In the genomic region with DNA sequence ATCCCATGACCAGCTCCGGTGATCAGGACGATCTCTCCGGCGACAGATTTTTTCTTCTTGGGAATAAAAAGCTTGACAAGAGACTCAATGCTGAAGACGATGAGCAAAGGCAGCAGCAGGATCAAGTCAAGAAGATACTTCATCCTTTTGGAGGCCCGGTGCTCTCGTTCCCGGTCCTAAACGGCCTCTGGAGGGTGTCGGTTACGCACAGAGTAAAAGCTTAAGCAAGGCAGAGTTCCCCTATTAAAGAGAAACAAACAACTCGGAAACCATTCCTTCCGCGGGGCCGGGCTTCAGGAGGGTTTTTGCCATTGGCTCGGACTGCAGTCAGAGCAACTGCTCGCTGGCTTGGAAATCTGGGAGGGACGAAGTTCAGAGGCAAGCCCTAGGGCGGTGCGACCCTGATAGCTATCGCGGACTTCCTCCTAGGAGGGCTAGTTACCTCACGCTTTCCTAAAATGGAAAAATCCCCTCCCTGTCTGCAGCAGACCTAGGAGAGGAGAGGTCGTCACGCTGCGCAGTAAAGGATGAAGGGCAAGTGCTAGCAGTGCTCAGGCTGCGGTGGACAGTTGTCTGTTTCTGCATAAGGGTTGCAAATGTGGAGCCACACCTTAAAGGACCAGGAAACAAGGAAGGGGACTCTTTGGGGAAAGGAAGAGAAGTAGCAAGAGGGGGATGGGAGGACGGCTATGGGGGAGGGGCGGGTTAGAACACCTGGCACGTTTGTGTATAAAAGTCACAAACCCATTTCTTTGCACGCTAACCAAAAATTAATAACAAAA, we compare ENCODE assay signal across 1 mouse cellular context.
TF ChIP-seq lines count a peak whose summit lies in the region.

Gene Hsd17b11 (minus strand): TSS at position 323 of the 782 bp plus-strand sequence.

TF ChIP-seq in CH12.LX, 34 proteins besides CTCF, POLR2A, EP300 and RAD21 (continued from another document):
- TF ChIP-seq TCF12 (IDR thresholded peaks at IDR 0.05; ENCODE audit: low read depth, low read length) (peak; percentile 54; the same call in 1 of the 2 replicates), RCOR1 (conservative IDR thresholded peaks at IDR 0.05; ENCODE audit: low read depth, low read length) (no peak), CHD2 (IDR thresholded peaks at IDR 0.05; ENCODE audit: low read length) (peak; percentile 97)
